Mouse (Mus musculus) 3T3-L1 (cell line): Measurements from ENCODE around the gene Phldb3.
A peak's percentile ranks its signal among the peaks of the same experiment; 100 is the strongest.
"Not testable (repeated sequence)": the region's sequence is repeated elsewhere in the genome, so short reads cannot be mapped to it uniquely, and the experiment has no call there.

Experiments used
- DNase-seq: peaks from one replicate; pipeline ENCODE4 v3.0.0-alpha.2; 2015; ENCODE audit warnings: low read depth, low spot score

Phldb3 gene

GRCm38 (mm10) chr7:24594309-24594803, 16.2 kb upstream of the Phldb3 start:
- DNase-seq = no peak

GRCm38 (mm10) chr7:24595464-24595863, 15.1 kb upstream of the Phldb3 start:
- DNase-seq = no peak

GRCm38 (mm10) chr7:24598121-24598520, 12.4 kb upstream of the Phldb3 start:
- no peak for DNase-seq

GRCm38 (mm10) chr7:24599211-24600067, 11.1 kb upstream of the Phldb3 start:
- DNase-seq = peak; percentile 65

GRCm38 (mm10) chr7:24600941-24601597, 9.5 kb upstream of the Phldb3 start:
- DNase-seq = peak; percentile 85

GRCm38 (mm10) chr7:24605561-24605960, 5.0 kb upstream of the Phldb3 start:
- no peak for DNase-seq

GRCm38 (mm10) chr7:24606046-24606445, 4.5 kb upstream of the Phldb3 start:
- DNase-seq = no peak

- DNase-seq = peak; percentile 45
Measured at GRCm38 (mm10) chr7:24608017-24608416, 2.5 kb upstream of the Phldb3 start.

- no peak for DNase-seq
Measured at GRCm38 (mm10) chr7:24608561-24608960, 2.0 kb upstream of the Phldb3 start.

- peak; percentile 58 for DNase-seq
Measured at GRCm38 (mm10) chr7:24610879-24611494, 424 bp downstream of the Phldb3 start.

- no peak for DNase-seq
Measured at GRCm38 (mm10) chr7:24611709-24612108, 1.1 kb downstream of the Phldb3 start.

GRCm38 (mm10) chr7:24612308-24612910, 1.8 kb downstream of the Phldb3 start:
- DNase-seq = no peak

- peak; percentile 22 for DNase-seq
Measured at GRCm38 (mm10) chr7:24614816-24615215, 4.3 kb downstream of the Phldb3 start.

GRCm38 (mm10) chr7:24617763-24618162, 7.2 kb downstream of the Phldb3 start:
- DNase-seq = no peak

GRCm38 (mm10) chr7:24618374-24618773, 7.8 kb downstream of the Phldb3 start:
- DNase-seq = not testable (repeated sequence)

GRCm38 (mm10) chr7:24619671-24620397, 9.3 kb downstream of the Phldb3 start:
- no peak for DNase-seq

GRCm38 (mm10) chr7:24621193-24621592, 10.6 kb downstream of the Phldb3 start:
- peak; percentile 9 for DNase-seq

- no peak for DNase-seq
Measured at GRCm38 (mm10) chr7:24622967-24623366, 12.4 kb downstream of the Phldb3 start.

- DNase-seq = peak; percentile 3
Measured at GRCm38 (mm10) chr7:24628685-24629610, 18.4 kb downstream of the Phldb3 start.

- no peak for DNase-seq
Measured at GRCm38 (mm10) chr7:24629672-24630071, 19.1 kb downstream of the Phldb3 start.
